Mouse (Mus musculus): ENCODE results near the gene Ccdc169. TPM values are rescaled to one million over a fixed set of nuclear protein-coding genes. Genes with fewer than 3 reads are reported as not detected.
"Not testable (repeated sequence)": the region's sequence is repeated elsewhere in the genome, so short reads cannot be mapped to it uniquely, and the experiment has no call there.

The Ccdc169 gene
- total RNA-seq, 1 experiment from 2014 or later, result not detected

DNA sequence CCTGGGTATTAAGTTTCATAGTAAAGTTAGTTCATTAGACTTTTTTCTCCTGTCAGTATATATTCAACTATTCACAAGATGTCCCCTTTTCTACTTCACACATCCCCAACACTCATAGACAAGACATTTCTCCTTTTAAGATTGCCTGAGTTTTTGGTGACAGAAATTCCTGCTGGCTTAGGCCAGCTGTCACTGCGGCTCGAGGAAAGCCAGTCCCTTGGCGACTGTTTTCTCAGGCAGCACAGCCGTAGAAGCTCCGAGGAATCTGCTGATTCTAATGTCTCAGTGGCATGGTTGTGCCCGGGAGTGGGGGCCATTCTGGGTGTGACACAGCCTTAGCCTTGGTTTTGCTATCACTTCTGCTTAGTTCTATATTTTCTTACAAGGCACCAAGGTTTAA lies 40.1 kb downstream of the Ccdc169 start:
- no peak for ATAC-seq (ENCODE audit: extremely low read depth, insufficient number of reproducible peaks, low FRiP score, poor library complexity, severe bottlenecking)

DNA sequence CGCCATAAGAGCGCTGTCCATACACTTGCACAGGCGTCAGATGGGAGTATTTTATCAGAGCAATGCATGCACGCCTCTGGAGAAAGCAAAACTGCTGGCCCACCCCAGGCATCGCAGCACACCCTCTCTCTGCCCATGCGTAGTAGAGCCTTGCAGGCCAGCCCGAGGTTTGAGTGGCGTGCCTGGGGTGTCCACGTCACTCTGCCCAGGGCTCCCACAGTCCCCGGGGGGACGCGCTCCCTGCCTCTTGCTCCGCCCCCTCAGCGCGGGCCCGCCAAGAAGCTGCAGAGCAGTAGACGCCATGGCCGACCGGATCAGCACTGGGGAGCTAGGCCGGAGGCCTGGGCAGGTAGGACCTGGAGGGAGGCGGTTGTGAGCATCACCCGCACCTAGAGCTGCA lies 44.6 kb downstream of the Ccdc169 start, which contains the start of gene Sohlh2:
TSS of gene Sohlh2 (plus strand) at position 263 of the 400 bp plus-strand sequence.
- ATAC-seq (ENCODE audit: extremely low read depth, insufficient number of reproducible peaks, low FRiP score, poor library complexity, severe bottlenecking), result no peak

DNA sequence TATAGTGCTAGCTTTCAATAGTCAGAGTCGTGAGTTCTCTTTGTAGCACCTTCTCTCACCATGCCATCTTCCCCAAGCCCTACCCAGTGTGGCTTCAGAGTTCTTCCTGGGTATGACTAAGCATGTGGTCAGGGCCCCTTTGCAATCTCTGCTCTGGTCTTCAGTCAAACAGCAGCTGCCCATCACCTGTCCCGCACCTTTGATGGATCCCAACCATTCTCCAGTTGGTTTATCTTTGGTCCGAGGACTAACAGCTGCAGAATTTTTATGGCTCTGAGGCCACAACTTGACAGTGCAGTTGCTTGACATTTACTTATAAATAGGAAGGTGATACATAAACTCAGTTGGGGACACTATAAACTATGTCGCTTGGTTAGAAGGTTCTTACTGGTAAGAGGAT lies 54.5 kb downstream of the Ccdc169 start:
- no peak for ATAC-seq (ENCODE audit: extremely low read depth, insufficient number of reproducible peaks, low FRiP score, poor library complexity, severe bottlenecking)

DNA sequence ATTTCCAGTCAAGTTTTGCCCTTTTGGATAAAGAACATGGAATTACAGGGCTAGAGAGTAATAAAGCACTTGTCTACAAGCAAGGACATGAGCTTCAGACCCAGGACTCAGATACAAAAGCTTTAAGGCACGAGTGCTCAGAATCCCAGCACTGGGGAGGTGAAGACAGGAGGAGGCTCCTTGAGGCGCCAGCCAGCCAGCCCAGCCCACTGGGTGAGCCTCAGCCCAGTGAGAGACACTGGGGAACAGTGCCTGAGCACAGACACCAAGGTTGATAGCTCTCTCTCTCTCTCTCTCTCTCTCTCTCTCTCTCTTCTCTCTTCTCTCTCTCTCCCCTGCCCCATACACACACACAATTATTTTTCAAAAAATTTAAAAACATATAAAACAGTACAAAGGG lies 56.2 kb downstream of the Ccdc169 start:
- no peak for ATAC-seq (ENCODE audit: extremely low read depth, insufficient number of reproducible peaks, low FRiP score, poor library complexity, severe bottlenecking)

DNA sequence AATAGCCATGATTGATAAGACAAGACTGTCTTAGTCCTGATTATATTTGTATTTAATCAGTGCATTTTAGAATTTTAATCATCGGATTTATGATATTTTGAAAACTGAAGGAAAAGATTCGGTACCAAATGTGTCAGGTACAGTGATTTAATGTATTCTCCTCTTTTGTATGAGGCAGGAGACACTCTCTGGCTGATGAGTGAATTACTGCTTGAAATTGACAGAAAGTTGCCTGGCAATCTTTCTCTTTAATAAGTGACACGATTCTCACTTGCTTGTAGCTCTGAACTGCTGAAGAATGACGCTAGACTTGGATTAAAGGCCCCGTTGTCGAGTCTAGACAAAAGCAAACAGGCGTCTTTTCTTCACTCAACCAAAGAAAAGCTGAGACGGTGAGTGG lies 57.7 kb downstream of the Ccdc169 start:
- ATAC-seq (ENCODE audit: extremely low read depth, insufficient number of reproducible peaks, low FRiP score, poor library complexity, severe bottlenecking), result no peak

DNA sequence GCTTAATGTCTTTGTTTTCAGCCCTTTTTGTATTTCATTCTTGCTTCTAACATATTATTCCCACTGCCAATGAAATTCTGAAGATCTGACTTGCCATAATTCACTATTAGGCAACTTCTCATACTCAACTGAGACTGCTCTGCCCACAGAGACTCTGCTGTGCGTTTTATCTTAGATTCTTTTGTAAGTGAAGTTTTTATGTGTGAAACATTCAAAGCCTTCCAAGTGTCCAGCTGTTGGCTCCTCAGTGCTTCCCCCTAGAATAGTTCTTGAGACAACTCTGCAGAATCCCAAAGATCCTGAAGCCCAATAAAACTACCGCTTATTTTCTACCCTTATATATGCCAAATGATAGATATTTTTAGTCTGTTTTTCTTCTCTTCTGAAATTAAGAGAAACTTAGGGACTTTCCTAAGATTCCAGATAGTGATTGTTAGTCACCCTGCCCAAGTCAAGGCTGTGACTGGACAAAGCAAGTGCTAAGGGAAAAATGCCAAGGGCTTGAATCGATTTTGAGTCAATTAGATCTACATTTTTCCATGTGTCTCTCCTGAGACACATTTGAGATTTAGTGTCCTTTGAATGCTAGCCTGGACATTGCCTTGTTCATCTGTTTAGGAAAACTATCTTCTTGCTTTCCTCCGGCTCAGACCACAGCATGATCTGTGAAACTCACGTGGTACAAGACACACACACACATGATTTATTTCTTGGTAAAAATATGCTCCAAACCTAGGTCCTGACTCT lies 58.6 kb downstream of the Ccdc169 start:
- ATAC-seq (ENCODE audit: extremely low read depth, insufficient number of reproducible peaks, low FRiP score, poor library complexity, severe bottlenecking), result no peak

DNA sequence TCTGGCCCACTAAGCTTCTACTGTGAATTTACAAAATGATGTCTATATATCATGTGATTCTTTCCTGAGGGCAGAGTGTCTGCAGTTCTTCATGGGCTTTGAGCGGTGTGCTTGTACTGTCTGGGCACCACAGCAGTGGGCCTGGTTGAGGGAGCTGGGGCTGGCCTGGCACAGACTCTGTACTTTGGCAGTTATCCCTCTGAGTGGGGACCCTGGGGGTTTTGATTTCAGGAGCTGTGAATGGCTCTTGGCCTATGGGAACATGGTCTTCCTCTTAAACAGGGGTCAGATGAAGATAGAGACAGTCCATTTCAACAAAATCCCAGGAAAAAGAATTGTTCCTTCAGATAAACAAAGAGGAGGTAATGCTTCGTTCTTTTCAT lies 59.2 kb downstream of the Ccdc169 start:
- ATAC-seq (ENCODE audit: extremely low read depth, insufficient number of reproducible peaks, low FRiP score, poor library complexity, severe bottlenecking), result no peak

DNA sequence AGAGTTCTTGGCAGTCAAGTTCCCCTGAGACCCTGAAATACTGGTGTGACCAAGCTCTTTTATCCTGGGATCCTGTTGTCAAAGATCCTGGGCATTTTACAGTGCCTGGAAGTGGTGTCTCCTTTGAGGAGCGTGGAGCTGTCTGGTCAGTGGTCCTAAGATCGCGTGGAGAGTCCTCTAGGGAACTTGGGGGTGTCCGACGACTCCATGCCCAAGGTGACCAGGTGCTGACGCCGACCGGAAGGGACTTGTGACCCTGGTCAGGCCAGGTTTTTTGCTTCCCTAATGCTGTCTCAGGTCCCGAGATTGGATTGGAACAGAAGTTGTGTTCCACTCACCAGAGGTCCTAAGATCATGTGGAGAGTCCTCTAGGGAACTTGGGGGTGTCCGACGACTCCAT lies 66.5 kb downstream of the Ccdc169 start:
- ATAC-seq (ENCODE audit: extremely low read depth, insufficient number of reproducible peaks, low FRiP score, poor library complexity, severe bottlenecking), result not testable (repeated sequence)

DNA sequence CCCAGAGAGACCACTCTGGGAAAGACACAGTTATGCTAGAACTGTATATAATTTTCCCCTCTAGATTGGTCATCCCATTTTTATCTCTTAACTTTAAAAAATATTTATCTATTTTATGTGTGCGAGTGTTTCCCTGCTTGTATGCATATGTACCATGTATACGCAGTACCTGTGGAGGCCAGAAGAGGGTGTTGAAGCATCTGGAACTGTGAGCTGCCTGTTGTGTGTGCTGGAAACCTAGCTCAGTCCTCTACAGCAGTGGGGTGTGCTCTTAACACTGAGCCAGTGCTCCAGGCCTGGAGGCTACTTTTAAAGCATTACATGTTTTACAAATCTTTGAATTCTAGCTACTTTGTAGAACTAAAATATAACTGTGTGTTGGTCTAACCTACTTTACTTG lies 69.3 kb downstream of the Ccdc169 start:
- no peak for ATAC-seq (ENCODE audit: extremely low read depth, insufficient number of reproducible peaks, low FRiP score, poor library complexity, severe bottlenecking)

DNA sequence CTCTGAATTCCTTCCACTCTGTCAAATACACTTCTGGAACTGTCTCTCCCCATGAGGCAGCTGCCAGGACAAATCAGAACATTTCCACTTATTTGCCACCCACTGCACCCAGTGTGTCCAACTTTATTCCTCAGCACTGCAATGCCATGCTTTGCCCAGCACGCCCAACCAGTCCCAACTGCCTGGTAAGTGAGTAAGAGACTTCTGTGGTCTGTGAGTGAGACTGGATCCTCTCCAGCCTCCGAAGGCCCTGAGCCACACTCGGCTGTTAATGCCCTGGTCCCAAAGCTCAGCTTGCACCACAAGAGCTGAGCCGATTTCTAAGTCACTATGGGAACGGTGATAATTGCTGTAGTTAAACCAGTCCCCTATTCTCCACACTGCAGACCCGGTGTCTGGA lies 70.5 kb downstream of the Ccdc169 start:
- no peak for ATAC-seq (ENCODE audit: extremely low read depth, insufficient number of reproducible peaks, low FRiP score, poor library complexity, severe bottlenecking)

DNA sequence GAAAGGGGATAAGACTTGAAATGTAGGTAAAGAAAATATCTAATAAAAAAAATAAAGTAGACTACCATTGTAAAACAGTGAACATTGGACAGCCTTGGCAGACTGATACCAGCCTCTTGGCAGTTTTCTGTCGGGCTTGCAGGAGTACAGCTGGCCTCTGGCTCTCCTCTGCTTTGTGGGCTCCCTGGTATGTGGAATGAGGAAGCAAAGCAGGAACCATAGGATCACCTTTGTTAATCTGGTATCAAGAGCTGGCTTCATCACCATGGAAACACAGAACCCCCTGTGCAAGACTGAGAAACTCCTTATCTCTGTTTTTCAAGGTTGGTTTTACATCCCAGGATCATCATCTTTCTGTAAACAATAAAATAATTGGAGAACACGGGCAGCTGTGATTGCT lies 75.1 kb downstream of the Ccdc169 start:
- ATAC-seq (ENCODE audit: extremely low read depth, insufficient number of reproducible peaks, low FRiP score, poor library complexity, severe bottlenecking), result no peak

DNA sequence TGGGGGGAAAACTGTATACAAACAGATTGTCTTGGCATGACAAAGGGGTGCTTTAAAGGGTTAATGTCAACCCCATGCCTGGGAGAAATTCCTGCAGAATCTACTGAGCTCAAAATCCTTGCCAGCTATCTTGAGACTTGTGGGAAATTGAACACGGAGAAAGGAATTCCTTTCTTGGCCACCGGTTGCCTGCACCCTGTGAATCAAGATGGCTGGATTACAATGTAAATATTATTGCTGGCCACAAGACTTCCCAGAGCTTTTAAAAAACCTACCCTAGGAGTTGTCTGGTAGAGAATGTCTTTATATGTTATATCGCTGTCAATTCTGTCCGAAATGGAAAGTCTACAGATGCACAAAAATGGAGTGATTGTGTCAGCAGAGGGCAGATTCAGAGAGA lies 76.6 kb downstream of the Ccdc169 start:
- ATAC-seq (ENCODE audit: extremely low read depth, insufficient number of reproducible peaks, low FRiP score, poor library complexity, severe bottlenecking), result no peak

DNA sequence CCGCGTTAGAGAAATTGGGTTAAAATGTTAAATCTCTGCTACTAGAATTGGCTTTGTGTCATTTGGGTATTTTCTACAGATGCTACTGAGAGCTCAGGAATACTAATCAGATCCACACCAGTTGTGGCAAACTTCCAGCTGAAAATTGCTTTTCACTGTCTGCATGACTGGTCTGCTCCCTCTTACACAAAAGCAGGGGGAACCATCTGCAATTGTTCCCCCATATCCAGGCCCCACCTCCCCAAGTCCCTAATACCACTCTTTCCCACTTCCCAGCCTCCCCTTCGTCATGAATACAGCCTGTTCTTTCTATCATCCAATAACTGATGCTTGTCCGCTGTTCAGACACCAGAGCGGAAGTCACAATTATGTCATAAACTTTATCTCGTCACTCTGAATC lies 77.3 kb downstream of the Ccdc169 start:
- no peak for ATAC-seq (ENCODE audit: extremely low read depth, insufficient number of reproducible peaks, low FRiP score, poor library complexity, severe bottlenecking)

DNA sequence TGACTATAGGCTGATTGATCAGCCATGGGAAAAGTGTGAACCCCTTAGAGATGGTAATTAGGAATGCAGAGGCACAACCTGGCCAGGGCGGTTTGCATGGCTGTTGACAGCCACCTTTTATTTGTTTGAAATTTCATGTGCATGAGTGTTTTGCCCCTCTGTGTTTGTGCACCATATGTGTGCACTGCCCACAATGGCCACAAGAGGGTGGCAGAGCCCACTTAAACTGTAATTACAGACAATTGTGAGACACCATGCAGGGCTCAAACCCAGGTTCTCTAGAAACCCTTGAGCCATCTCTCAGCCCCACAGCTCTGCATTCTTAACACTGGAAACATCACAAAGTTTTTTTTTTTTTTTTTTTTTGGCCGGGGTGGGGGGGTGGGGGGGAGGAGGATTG lies 85.4 kb downstream of the Ccdc169 start:
- ATAC-seq (ENCODE audit: extremely low read depth, insufficient number of reproducible peaks, low FRiP score, poor library complexity, severe bottlenecking), result no peak

Other genes starting within 250 kb of the Ccdc169 start
- not detected in 2 replicates for gene Sertm1, start 221.5 kb upstream of the Ccdc169 start, total RNA-seq (2017)
- not detected in 2 replicates for gene Ccna1, start 81.8 kb upstream of the Ccdc169 start, total RNA-seq (2017)
- gene Spg20, start 25.2 kb upstream of the Ccdc169 start, total RNA-seq (2017), result 10.1 and 12.0 TPM in 2 replicates
- gene Sohlh2, start 44.7 kb downstream of the Ccdc169 start, total RNA-seq (2017), result not detected in 2 replicates
- 0.23 TPM in 1 of 2 replicates, not detected in the other for gene Dclk1, start 105.0 kb downstream of the Ccdc169 start, total RNA-seq (2017)